Mouse (Mus musculus) brain, embryonic 18.5 days (tissue): ENCODE results near the gene Pan2.
"Not testable (repeated sequence)": the region's sequence is repeated elsewhere in the genome, so short reads cannot be mapped to it uniquely, and the experiment has no call there.

Experiments
- DNase-seq: peaks from one replicate; pipeline ENCODE4 v3.0.0-alpha.2; 2012; ENCODE audit warnings: low read depth, low spot score

The Pan2 gene

GRCm38 (mm10) chr10:128283604-128284579 is 19.2 kb upstream of the Pan2 start:
- peak; percentile 14 for DNase-seq

DNA sequence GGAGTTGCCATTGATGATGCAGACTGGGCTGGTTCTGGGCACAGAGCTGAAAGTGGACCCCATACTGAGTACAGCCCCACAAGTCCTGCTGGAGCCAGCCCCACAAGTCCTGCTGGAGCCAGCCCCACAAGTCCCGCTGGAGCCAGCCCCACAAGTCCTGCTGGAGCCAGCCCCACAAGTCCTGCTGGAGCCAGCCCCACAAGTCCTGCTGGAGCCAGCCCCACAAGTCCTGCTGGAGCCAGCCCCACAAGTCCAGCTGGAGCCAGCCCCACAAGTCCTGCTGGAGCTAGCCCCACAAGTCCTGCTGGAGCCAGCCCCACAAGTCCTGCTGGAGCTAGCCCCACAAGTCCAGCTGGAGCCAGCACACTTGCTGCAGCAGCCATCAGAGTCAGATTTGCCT is 12.5 kb upstream of the Pan2 start:
- not testable (repeated sequence) for DNase-seq

DNA sequence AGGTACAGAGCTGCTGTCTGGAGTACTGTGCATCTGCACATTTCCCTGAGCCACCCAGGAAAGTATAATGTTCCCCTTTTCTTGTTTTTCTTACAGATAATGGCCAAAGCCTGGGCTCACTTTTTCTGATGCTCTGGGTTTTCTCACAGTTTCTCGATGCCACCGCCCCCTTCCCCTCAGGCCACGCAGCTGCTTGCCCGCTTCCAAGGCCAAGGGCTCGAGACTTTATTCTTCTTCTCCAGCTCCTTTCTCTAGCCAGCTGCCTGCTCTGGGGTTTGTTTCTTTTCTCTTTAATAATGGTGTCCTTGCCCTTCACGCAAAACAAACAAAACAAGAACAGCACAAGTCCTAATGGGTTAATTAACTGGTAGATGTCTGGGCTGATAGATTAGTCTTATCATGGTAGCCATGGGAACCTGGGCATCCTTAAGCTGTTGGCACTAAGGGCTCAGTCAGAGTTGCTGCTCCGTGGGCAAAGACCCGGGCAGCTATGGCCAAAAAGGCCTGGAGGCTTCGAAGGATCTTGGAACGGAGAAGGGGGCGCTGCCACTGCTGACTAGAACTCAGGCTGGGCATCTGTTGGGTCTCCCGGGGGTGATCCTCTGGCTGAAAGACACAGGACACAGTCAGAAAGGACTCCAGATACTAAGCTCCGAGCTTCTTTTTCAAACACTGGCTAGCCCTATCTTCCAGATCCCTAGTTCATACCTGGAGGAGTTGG is 6.6 kb upstream of the Pan2 start:
- DNase-seq = no peak

DNA sequence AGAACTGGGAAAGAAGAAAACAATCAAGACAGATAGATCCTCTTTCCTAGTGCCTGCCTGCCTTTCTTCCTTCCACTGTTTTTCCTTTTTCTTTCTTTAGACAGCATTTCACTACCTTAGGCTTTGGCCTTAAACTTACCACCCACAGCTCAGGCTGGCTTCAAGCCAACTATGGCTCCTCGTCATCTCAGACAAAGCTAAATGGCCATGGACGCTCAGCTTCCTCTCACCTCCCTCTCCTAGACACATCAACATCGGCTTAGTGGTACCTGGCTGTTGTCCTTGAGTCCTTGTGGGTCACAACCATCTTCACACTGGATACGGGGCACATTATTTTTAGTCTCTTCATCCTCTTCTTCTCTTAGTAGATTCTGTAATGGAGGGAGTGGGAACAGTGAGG is 5.9 kb upstream of the Pan2 start:
- DNase-seq = no peak

DNA sequence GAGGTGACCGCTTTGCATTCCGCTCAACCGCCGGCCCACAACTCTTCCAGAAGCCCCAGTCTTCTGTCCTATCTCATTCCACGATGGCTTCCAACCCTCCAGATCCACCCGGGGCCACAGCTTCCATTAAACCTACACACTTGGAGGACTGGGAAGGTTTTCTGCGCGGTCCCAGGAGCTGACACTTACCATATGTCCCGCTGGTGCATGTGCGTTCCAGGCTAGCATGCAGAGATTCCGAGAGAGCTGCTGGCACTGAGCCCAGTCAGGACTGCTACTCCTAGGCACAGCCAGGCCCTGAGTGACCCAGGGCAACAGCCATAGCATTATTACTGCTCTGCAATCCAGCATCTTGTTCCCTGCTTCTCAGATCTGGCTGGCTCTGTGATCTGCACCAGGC is 5.5 kb upstream of the Pan2 start:
- DNase-seq = no peak

- DNase-seq = no peak
These were observed 4.9 kb upstream of the Pan2 start for GRCm38 (mm10) chr10:128298243-128298642.

- DNase-seq = no peak
These were observed 4.4 kb upstream of the Pan2 start, which contains the start of gene Il23a for GRCm38 (mm10) chr10:128298702-128299171. TSS of gene Il23a (minus strand) at chr10:128298752.

- no peak for DNase-seq
These were observed 778 bp upstream of the Pan2 start for GRCm38 (mm10) chr10:128302357-128302756.

GRCm38 (mm10) chr10:128302785-128303125 is 380 bp upstream of the Pan2 start:
- no peak for DNase-seq

GRCm38 (mm10) chr10:128309654-128310053 is 6.5 kb downstream of the Pan2 start:
- no peak for DNase-seq

DNA sequence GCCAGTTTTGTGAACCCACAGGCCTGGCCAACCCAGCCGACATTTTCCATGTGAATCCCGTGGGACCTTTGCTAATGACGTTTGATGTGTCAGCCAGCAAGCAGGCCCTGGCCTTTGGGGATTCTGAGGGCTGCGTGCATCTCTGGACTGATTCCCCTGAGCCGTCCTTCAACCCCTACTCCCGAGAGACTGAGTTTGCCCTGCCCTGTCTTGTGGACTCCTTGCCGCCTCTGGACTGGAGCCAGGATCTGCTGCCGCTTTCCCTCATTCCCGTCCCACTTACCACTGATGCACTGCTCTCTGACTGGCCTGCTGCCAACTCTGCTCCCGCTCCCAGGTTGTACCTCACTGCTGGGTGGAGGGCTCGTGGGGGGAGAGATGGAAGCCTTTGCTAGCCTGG is 7.0 kb downstream of the Pan2 start:
- no peak for DNase-seq

DNA sequence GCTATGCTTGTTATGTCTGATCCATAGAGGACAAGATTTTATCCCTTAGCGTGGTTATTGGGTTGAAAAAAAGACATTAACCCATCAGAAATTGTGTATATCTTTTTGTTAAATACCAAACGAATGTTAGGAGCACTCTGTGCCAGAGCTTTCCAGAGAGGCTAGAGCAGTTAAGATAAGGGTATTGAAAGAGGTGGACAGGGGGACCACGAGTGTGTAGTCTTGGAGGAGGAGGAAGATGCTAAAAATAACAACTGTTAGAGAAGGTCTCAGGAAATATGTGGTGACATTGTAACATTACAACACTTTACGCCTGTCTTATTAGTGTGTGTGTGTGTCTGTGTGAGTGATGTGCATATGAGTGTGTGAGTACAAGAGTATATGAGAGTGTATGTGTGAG is 7.8 kb downstream of the Pan2 start:
- no peak for DNase-seq

- no peak for DNase-seq
These were observed 12.4 kb downstream of the Pan2 start for GRCm38 (mm10) chr10:128315578-128315977.

DNA sequence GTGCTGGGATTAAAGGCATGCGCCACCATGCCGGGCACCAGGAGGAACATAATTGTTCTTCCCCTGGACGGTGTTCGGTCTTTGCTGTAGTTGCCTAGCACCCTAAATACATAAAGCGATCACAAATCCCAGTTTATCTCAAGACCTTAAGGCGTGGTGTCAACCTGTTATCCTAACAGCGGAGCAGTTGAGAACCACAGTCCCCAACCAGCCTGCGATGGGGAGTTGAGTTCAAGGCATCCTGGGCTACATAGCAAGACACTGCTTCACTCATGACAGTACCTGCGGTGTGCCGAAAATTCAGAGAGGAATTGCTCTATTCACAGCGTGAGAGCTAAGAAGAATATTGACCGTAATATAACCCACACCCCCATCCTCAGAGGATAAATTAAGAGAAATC is 18.5 kb downstream of the Pan2 start:
- DNase-seq = no peak

GRCm38 (mm10) chr10:128322141-128323108 is 19.3 kb downstream of the Pan2 start, which contains the start of gene Cnpy2:
TSS of gene Cnpy2 (plus strand) at chr10:128322459.
- DNase-seq = peak; percentile 89

- no peak for DNase-seq
These were observed 20.4 kb downstream of the Pan2 start for GRCm38 (mm10) chr10:128323516-128323915.

DNA sequence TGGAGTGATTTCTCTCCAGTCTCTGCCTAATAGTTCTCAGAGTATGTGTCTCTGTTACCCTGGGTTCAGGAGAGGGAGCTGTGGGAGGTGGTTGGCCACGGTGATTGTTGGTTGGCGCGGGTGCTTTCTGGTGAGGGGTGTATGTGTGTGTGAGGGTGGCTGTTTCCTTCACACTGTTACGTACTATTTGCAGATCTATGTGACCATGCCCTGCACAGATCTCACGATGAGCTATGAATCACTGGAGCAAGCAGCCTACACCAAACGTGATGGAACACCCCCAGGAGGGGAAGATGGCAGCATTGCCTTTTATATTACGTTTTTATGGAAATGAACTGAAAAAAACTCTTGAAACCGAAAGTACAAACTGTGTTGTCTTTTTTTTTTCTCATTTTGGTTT is 23.7 kb downstream of the Pan2 start:
- DNase-seq = no peak

DNA sequence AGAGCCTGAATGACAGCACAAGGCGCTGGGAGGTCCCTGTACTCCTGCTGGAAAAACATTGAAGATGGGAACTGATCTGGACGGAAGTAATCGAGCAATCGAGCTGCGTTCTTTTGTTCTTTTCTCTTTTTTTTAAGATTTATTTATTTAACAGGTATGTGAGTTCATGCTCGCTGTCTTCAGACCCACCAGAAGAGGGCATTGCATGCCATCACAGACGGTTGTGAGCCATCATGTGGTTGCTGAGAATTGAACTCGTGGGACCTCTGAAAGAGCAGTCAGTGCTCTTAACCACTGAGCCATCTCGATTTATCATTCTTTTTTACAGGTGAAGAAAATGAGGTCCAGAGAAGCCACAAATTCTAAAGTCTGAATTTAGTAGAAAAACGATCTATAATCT is 24.5 kb downstream of the Pan2 start:
- no peak for DNase-seq

DNA sequence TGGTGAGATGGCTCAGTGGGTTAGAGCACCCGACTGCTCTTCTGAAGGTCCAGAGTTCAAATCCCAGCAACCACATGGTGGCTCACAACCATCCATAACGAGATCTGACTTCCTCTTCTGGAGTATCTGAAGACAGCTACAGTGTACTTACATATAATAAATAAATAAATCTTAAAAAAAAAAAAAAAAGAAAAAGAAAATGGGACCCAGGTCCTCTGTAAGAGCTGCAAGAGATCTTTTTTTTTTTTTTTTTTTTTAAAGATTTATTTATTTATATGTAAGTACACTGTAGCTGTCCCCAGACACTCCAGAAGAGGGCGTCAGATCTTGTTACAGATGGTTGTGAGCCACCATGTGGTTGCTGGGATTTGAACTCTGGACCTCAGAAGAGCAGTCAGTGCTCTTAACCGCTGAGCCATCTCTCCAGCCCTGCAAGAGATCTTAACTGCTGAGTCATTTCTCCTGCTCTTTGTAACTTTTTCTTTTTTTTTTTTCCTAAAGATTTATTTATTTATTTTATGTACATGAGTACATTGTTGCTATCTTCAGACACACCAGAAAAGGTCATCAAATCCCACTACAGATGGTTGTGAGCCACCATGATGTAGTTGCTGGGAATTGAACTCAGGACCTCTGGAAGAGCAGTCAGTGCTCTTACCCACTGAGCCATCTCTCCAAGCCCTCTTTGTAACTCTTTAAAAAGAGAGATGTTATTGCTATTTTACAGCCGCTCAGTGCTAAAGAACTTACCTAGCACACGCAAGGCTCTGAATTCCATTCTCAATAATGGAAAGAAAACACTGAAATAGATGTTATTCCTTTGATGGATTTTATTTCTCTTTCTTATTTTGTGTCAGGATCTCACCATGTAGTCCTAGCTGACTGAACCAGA is 29.5 kb downstream of the Pan2 start:
- not testable (repeated sequence) for DNase-seq

DNA sequence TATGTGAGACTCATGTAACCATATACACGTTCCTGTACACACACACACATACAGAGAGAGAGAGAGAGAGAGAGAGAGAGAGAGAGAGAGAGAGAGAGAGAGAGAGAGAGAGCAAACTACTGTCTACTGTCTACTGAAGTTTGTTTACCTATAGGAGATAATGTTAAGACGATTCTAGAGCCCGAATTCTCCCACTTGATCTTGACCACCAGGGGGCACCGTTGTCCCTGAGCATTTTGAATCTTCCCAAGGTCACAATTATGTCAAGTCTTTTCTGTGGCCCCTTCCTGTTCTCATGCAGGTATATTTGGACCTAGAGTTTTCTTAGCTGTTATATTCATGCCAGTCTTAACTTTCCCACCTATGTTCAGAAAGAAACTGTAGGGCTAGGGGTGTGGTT is 32.4 kb downstream of the Pan2 start:
- no peak for DNase-seq
